Mouse (Mus musculus): Measurements from ENCODE around the gene Dnase2a.
"Not testable (repeated sequence)": the region's sequence is repeated elsewhere in the genome, so short reads cannot be mapped to it uniquely, and the experiment has no call there.

Gene Dnase2a

DNA sequence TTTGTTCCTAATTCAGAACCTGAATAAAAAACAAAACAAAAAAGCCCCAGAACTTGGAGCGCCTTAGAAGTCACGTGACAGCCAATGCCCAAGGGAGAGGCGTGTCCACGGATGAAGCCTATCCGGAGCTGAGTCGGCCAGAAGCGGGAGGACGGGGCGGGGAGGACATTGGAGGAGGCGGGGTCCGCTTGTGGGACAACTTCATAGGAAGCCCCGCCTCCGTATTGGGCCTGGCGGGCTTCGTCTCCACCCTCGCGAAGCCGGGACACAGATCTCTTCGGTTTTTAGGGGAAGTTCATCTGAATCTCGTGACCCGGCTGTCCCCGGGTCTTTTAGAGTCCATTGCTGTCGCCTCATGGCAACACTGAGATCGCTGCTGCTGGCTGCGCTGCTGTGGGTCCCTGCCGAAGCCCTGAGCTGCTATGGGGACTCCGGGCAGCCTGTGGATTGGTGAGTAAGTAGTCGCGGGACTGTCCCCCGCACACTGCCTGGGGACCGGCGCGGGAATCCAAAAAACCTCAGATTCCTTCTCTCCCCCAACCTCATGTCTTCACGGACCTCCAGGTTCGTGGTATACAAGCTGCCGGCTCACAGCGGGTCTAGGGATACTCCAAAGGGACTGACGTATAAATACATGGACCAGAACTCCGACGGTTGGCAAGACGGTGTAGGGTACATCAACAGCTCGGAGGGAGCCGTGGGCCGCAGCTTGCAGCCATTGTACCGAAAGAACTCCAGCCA lies at the start of gene Dnase2a:
Dnase2a (plus strand) TSS at position 140 of the 741 bp plus-strand sequence.
- peak; percentile 87 for DNase-seq

DNA sequence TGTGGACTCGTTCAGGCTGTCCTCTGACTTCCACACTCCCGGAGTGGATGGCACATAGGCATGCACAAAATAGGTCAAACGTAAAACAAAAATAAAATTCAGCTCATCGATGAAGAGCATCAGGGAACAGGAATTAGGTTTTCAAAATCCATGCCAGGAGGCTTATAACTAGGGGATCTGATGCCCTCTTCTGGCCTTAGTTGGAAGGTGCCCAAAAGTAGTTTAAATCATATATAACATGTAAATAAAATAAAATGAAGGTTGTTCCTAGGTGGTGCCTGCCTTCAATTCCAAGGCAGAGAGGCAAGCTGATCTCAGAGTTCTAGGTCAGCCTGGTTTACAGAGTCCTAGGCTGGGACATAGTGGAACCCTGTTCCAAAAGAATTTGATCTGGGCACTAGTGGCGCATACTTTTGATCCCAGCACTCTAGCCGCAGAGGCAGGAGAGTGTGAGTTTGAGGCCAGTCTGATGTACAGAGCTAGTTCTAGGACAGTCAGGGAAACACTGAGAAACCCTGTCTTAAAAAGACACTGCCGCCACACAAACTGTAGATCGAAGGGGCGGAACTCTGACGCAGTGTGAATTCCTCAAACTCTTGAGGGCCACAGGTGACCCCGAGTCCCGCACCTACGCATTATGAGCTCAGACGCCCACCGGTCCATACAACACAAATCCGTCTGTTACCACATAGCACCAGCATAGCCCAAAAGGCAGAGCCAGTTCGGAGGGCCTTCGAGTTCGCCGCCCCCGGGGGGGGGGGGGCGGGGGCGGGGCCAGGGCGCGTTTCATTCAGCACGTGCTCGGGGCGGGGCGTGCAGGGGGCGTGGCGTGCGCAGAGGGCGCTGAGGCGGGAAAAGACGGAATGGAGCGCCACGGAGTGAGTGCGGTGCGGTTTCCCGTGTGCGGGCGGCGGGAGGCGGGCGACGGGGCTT lies 36.7 kb upstream of the Dnase2a start, which contains the start of gene Syce2:
Syce2 (plus strand) TSS at position 736 of the 933 bp plus-strand sequence.
- peak; percentile 71 for DNase-seq

GRCm38 (mm10) chr8:84872309-84872965 lies 35.9 kb upstream of the Dnase2a start:
- DNase-seq = no peak

DNA sequence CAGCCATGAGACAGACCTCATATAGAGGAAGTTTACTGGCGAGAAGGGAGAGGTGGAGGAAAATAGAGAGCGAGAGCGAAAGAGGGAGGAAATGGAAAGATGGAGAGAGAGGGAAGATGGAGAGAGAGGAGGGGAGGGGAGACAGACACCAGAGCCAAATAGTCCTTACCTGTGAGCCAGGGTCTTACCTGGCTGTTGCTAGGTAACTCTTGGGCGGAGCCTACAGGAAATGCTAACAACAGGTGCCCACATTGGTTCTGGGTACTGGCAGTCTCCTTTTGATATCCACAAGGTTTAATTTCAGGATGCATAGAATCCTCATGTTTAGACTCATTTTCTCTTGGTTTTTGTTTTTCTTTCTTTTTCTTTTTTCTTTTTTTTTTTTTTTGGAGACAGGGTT lies 35.3 kb upstream of the Dnase2a start:
- DNase-seq = no peak

DNA sequence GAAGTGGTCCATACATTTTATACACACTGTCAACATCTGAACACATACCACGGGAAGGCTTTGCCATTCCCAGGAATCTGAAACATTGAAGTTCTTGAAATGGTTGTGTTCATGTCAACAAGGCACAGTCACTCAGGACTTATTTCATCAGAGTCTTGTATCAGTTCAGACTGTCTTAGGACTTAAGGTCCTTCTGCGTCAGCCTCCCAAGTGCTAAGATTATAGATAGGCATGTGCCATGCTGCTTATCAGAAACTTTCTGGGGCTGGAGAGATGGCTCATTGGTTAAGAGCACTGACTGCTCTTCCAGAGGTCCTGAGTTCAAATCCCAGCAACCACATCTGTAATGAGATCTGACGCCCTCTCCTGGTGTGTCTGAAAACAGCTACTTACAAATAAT lies 34.0 kb upstream of the Dnase2a start:
- no peak for DNase-seq

DNA sequence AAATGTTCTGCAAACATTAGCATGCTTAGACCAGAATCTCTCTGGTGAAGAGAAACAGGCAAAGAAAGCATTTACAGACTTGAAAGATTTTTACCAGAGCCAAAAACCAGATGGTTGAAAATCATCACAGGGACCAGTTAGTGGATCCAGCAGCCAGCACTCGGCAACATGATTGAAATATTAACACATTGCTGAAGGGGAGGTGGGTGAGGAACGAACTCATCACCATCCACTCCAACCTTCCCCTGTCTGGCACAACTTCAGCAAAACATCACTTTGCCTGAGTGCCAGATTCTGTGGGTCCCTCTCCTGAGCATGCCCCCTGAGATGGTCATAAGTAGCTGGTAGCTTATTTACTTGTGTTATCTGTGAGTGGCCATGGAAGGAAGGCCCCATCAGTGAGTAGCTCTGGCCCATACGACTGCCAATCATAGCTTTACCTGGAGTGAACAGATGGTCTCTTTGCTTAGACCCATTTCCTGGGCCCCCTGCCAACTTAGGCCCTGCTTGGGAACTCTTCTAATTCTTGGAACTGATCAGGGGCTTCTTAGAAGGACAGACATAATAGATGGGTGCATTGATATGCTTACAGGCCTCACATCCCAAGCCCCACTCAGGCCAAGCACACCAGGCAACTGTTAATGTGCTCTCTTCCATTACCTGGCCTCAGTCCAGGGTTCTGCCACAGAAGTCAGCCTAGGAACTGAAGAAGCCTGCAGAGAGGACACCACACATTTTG lies 30.9 kb upstream of the Dnase2a start:
- DNase-seq = peak; percentile 86

DNA sequence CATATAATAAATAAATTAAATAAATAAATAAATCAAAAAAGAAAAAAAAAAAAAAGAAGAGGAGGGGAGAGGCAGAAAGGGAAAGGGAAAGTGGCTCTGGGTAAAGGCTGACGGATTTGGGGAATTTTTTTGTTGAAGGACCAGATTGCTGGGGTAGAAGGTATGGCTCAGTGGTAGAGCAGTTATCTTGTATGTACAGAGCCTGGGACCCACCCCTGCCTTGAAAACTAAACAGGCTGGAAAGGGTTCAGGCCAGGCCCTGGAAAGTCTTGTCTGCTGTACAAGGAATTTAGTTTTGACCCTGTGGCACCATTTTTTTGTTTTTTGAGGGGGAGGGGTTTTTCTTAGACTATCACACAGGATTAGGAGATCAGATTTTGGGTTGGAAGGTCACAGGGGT lies 29.4 kb upstream of the Dnase2a start:
- no peak for DNase-seq

GRCm38 (mm10) chr8:84884728-84885127 lies 23.6 kb upstream of the Dnase2a start:
- DNase-seq = no peak

DNA sequence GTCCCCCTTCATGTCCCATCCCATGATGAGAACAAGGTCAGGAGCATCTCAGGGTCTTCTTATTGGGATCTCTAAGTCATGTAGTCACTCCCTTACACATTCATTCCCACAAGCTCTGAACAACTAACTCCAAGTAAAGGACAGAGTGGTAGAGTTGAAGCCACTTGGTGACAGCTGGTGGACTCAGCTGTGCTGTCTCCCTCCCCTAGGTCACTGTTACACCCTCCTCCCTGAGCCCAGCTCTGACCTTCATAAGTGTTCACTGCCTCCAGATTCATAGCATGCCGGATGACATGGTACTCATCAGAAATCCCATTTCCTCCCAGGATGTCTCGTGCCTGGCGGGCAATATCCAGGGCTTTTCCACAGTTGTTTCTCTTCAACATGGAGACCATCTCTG lies 20.1 kb upstream of the Dnase2a start:
- DNase-seq = no peak

GRCm38 (mm10) chr8:84889141-84889540 lies 19.2 kb upstream of the Dnase2a start:
- DNase-seq = no peak

DNA sequence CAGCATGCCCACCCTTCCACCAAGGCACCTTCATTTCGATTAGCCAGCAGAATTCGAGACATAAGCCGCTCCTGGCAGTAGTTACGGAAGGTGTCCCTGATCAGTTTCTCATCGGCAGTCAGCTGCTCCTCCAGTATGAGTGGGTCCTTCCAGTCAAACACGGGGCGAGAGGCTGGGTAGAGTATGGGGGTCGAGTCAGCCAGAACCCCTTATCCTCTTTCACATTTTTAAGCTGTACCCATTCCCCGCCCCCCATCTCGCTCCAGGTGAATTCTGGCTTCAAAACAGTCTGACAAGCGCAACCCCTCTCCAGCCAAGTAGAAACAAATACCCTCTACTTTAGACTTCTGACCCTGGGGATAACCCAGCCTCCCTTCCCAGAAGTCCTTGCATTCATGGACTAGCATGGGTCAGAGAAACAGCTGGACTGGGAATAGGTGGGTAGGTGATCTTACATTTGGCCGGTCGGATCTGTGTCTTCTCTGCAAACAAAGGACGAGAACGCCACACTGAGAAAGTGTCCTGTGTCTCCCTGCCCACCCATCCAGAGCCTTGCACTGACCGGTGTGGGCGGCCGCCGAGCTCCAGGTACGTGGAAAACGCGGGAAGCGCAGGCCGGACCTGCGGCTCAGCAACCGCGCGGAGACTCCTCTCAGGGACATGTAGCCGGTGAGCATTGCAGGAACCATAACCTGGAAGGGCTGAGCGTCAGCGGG lies 15.2 kb upstream of the Dnase2a start:
- DNase-seq = no peak

DNA sequence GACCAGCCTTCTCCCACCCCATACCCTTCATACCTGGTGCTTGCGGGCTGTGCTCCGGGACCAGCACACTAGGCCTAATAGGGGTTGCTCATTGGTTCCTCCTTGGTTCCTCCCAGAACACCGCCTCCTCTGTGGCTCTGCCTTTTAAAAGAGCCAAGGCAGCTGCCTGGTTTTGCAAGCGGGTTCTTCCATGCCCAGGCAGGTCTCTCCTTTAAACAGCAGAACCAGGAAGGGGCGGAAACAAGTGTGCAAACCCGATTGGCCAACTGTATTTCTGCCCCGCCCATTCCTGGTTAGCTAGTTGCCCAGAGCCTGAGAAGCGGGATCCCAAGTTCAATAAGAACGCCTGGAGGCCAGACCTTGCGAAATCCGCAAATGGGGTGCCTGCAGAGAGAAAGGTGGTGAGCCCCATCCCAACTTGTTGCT lies 14.6 kb upstream of the Dnase2a start, which contains the start of gene Gcdh:
Gcdh (minus strand) TSS at position 213 of the 426 bp plus-strand sequence.
- peak; percentile 95 for DNase-seq

GRCm38 (mm10) chr8:84895963-84896362 lies 12.4 kb upstream of the Dnase2a start:
- no peak for DNase-seq

- no peak for DNase-seq
These were observed 7.3 kb upstream of the Dnase2a start for GRCm38 (mm10) chr8:84901071-84901470.

DNA sequence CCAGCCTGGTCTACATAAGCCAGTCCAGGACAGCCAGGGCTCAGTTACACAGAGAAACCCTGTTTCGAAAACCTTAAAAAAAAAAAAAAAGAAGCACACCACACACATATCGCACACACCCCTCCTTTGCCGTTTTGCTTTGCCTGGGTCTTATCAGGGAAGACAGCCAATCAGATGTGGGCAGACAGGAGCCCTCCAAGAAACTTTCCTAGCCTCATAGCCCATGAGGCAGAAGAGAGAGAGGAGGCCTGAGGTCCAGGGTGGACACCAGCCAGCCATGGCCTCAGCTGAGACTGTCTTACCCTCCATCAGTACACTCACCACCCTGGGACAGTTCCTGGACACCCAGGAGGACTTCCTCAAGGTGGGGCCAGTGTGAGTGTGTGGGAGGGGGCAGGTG lies 6.6 kb upstream of the Dnase2a start, which contains the start of gene Klf1:
Klf1 (plus strand) TSS at position 177 of the 400 bp plus-strand sequence.
- no peak for DNase-seq

GRCm38 (mm10) chr8:84902367-84902919 lies 5.9 kb upstream of the Dnase2a start:
- no peak for DNase-seq

DNA sequence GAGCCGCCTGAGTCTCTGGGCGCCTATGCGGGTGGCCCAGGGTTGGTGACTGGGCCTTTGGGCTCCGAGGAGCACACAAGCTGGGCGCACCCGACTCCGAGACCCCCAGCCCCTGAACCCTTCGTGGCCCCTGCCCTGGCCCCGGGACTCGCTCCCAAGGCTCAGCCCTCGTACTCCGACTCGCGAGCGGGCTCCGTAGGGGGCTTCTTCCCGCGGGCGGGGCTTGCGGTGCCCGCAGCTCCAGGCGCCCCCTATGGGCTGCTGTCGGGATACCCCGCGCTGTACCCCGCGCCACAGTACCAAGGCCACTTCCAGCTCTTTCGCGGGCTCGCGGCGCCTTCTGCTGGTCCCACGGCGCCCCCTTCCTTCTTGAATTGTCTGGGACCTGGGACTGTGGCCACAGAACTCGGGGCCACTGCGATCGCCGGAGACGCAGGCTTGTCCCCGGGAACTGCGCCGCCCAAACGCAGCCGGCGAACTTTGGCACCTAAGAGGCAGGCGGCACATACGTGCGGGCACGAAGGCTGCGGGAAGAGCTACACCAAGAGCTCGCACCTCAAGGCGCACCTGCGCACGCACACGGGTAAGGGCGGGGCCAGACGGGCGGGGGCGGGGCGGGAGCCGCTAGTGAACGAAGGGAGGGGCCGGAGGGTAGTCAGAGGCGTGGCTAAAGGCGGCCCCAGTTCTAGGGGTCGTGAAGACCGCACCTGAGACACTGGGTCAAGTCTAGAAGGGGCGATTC lies 5.3 kb upstream of the Dnase2a start:
- DNase-seq = peak; percentile 97

DNA sequence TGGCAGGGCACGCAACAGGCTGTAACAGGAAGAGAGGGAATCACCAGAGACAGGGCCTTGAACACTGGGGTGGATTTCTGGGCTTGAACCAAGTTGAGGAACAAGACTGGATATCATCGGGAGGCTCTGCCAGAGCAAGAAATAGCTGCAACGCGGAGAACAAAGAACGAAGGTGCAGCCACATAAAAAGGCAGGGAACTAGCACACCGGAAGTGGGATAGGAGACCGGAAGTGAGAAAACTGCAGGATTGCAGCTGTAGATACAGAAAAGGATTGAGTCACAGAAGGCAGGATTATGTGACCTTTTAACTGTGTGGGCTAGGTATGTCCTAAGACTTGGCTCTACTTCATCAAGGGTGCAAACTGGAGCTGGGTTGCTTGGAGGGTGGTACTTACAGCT lies 4.0 kb upstream of the Dnase2a start:
- DNase-seq = no peak

GRCm38 (mm10) chr8:84907037-84907436 lies 1.3 kb upstream of the Dnase2a start:
- no peak for DNase-seq

GRCm38 (mm10) chr8:84907493-84907892 lies 867 bp upstream of the Dnase2a start:
- DNase-seq = no peak

GRCm38 (mm10) chr8:84907979-84908378 lies 381 bp upstream of the Dnase2a start:
- not testable (repeated sequence) for DNase-seq

All from cerebellum, adult 9-10 months (tissue).